Mouse (Mus musculus) ovary, postnatal 14 days (tissue): ENCODE measurements around the gene Hvcn1.

Source experiments
- DNase-seq: peaks from one replicate; pipeline ENCODE4 v3.0.0; 2022; ENCODE audit warnings: low spot score

Gene Hvcn1

GRCm38 (mm10) chr5:122235196-122235836 lies 28.7 kb downstream of the Hvcn1 start:
- no peak for DNase-seq

GRCm38 (mm10) chr5:122237200-122237599 lies 30.6 kb downstream of the Hvcn1 start:
- DNase-seq, result no peak

GRCm38 (mm10) chr5:122239618-122240017 lies 33.0 kb downstream of the Hvcn1 start:
- DNase-seq, result no peak

GRCm38 (mm10) chr5:122240521-122240920 lies 33.9 kb downstream of the Hvcn1 start:
- DNase-seq, result no peak

GRCm38 (mm10) chr5:122240989-122241388 lies 34.4 kb downstream of the Hvcn1 start:
- no peak for DNase-seq

GRCm38 (mm10) chr5:122242521-122243123 lies 36.0 kb downstream of the Hvcn1 start:
- DNase-seq, result no peak

- no peak for DNase-seq
These were observed 37.3 kb downstream of the Hvcn1 start for GRCm38 (mm10) chr5:122243781-122244523.

GRCm38 (mm10) chr5:122245186-122245585 lies 38.6 kb downstream of the Hvcn1 start:
- no peak for DNase-seq

GRCm38 (mm10) chr5:122246547-122247167 lies 40.1 kb downstream of the Hvcn1 start:
- DNase-seq, result no peak

GRCm38 (mm10) chr5:122247529-122247928 lies 40.9 kb downstream of the Hvcn1 start:
- DNase-seq, result no peak

- DNase-seq, result no peak
These were observed 41.3 kb downstream of the Hvcn1 start for GRCm38 (mm10) chr5:122247934-122248333.

GRCm38 (mm10) chr5:122249281-122249680 lies 42.7 kb downstream of the Hvcn1 start:
- DNase-seq, result no peak

- DNase-seq, result no peak
These were observed 45.4 kb downstream of the Hvcn1 start for GRCm38 (mm10) chr5:122251895-122252606.

- no peak for DNase-seq
These were observed 51.6 kb downstream of the Hvcn1 start for GRCm38 (mm10) chr5:122258027-122258741.

GRCm38 (mm10) chr5:122262104-122262503 lies 55.5 kb downstream of the Hvcn1 start:
- DNase-seq, result no peak

- peak; percentile 79 for DNase-seq
These were observed 57.6 kb downstream of the Hvcn1 start, which contains the start of gene Tctn1 for GRCm38 (mm10) chr5:122263933-122264905. TSS of gene Tctn1 (minus strand) at chr5:122264460.

GRCm38 (mm10) chr5:122265187-122265586 lies 58.6 kb downstream of the Hvcn1 start:
- no peak for DNase-seq

GRCm38 (mm10) chr5:122265942-122266341 lies 59.3 kb downstream of the Hvcn1 start:
- DNase-seq, result no peak

GRCm38 (mm10) chr5:122267136-122267535 lies 60.5 kb downstream of the Hvcn1 start:
- DNase-seq, result no peak

GRCm38 (mm10) chr5:122267899-122268298 lies 61.3 kb downstream of the Hvcn1 start:
- DNase-seq, result peak; percentile 65
